Mouse (Mus musculus): ENCODE results near the gene Ccnd2. TPM values are rescaled to one million over a fixed set of nuclear protein-coding genes. Genes with fewer than 3 reads are reported as not detected.

The Ccnd2 gene
- total RNA-seq, 2 experiments from 2014 or later = 15.0 to 16.6 TPM

DNA sequence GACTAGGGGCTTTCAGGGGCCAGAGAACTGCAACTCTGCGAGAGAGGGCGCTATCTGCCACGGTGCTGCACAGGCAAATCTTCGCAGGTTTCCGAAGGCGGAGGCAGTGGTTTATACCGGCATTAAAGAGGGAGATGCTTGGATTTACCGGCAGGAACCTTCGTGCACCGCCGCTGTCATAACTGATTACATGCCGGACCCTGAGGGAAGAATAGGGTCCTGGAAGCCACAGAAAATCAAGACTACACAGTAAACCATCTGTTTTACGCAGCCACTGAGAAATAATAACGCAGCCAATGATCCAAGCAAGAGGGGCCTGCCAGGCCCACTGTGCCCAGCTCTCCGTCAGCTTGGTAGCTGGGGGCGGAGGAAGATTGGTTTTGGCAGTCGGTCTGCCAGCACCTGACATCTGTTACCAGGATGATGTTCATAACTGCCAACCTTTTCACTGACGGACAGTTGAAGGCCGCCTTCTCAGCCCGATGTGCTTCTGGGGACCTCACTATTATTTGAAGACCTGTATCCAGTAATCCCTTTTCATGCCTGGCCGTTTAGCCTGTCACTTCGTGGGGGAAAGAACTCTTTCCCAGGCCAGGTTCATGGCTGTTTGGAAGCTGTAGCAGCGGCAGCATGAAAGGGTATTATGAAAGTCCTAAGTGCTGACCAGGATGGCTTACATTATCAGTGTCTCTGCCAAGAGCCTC is 37.1 kb downstream of the Ccnd2 start:
- DNase-seq = no peak
- intact Hi-C loops (cut with DNase I) = loop anchor here (5.0 kb wide), 1 partner anchor 73 kb away; no protein-coding TSS in a partner anchor

DNA sequence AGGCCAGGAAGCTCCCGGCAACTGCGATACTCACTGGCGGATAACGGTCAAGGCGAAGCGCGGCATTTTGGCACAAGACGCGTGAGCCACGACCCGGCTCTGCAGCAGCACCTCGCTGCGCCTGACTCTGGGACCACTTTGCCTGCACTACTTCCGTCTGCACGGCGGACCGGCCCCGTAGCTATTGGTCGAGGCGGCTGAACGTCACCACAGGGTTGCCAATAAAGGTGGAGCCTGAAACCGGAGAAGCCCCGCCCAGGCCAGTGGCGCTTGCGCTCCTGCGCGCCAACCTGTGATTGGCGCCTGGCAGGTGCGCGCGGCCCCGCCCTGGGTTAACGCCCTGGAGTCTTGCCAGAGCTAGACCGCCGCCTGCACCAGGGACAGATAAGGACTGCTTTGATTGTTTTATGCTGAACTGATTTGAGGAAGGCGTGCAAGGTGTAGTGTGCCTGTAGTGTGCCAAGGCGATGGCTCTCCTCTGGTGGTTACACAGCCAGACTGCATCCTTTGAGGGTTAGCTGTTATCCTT is 42.5 kb downstream of the Ccnd2 start, which contains the start of gene Tigar:
Tigar (minus strand) TSS at position 156 of the 529 bp plus-strand sequence.
- intact Hi-C loops (cut with DNase I) = loop anchor here (10.0 kb wide), 1 partner anchor 1325 kb away; the partner anchor contains the start of gene Fkbp4
- peak; percentile 88 to 89 for DNase-seq

DNA sequence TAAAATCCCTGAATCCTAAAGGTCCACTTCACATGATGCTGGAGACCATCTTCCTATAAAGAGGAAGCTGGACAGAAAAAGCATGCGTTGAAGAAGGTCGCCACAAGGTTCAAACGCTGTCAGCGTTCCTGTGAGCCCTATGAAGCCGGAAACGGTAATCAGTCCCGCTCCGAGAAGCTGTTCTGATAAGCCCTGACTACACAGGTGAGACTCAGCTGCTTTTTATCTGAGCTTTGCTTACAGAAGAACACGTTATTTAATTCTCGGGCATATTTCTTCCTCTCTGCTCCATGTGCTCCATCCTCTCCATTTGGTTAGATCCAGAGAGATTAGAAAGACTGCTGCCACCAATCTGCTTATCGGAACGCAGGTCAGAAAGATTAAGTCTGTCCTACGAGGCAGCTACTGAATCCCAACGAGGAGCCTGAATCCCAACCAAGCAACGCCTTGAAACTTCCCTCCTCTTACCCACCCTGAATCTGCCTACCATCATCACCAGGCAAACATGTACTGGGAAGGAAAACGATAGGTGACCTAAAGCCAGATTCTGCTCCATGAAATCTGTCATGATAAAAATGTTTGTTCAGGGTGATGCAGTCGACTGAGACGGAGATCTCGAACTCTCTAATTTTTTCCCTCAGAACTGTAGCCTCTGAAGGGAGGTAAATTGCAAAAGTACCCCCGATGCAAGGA is 43.5 kb downstream of the Ccnd2 start:
- no peak for DNase-seq
- intact Hi-C loops (cut with DNase I) = loop anchor here (10.0 kb wide), 1 partner anchor 1326 kb away; the partner anchor contains the start of gene Fkbp4

DNA sequence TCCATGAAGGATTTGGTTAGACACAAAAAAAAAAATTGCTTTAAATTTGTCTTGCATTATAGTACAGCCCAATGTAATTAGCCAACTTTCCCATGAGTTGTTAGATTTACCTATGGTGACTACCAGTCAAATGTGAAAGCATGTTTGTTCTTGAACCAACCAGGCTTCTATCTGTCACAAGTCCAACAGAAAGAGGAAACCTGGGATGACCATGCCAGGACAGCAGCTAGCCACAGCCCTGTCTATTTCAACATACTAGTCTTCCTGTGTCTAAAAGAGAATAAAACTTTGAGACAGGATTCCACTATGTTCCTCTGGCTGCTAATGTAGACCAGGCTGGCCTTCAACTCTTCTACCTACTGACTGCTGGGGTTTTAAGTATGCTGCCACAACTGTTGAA is 44.6 kb downstream of the Ccnd2 start:
- no peak for DNase-seq
- intact Hi-C loops (cut with DNase I) = loop anchor here (10.0 kb wide), 1 partner anchor 1327 kb away; the partner anchor contains the start of gene Fkbp4

DNA sequence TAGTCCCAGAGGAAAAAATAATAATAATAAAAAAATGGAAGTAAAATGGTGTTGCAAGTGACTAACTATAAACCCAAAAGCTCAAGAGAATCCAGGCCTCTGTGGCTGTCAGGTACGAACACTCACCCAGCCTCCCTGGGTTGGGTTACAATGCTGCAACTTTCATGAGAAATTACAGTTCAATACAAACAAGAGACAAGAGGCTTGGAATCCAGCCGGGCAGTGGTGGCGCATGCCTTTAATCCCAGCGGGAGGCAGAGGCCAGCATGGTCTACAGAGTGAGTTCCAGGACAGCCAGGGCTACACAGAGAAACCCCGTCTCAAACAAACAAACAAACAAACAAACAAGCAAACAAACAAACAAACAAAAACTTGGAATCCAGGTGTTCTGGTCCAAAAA is 45.3 kb downstream of the Ccnd2 start:
- intact Hi-C loops (cut with DNase I) = loop anchor here (10.0 kb wide), 1 partner anchor 1328 kb away; the partner anchor contains the start of gene Fkbp4
- DNase-seq = no peak

DNA sequence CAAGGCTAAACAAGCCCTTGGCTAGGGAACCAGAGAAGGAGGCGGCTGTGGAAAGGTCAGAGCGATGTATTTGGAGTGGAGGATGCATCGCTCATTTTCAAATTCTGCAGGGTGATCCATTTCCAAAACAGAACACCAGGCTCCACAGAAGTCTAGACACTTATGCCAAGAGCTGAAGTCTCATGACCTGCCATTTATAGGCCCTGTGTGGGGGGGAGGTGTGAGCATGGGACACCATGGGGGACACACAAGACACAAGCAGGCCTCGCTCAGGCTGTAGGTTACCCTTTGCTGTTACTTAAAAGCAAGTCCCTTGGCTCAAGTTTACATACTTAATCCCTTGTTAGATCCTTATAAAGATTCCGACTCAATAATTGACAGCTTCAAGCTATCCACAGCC is 45.8 kb downstream of the Ccnd2 start:
- intact Hi-C loops (cut with DNase I) = loop anchor here (10.0 kb wide), 1 partner anchor 1329 kb away; the partner anchor contains the start of gene Fkbp4

DNA sequence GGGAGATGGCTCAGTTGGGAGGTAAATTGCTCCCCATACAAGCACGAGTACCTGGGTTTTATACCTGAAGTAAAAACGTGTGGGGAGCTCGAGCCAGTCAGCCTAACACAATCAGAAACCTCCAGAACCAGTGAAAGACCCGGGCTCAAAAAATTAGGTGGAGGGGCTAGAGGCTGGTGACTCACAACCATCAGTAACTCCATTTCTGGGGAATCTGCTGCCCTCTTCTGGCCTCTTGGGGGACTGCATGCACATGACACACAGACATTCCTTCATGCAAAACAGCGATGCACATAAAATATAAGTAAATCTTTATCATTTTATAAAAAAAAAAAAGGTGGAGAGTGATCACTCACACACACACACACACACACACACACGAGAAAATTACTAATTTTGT is 46.9 kb downstream of the Ccnd2 start:
- DNase-seq = peak; percentile 17 to 48
- intact Hi-C loops (cut with DNase I) = loop anchor here (10.0 kb wide), 1 partner anchor 1330 kb away; the partner anchor contains the start of gene Fkbp4

More for the DNA sequence above, 45.8 kb downstream of the Ccnd2 start:
- DNase-seq = peak in 1 of 2 experiments; percentile 45

DNA sequence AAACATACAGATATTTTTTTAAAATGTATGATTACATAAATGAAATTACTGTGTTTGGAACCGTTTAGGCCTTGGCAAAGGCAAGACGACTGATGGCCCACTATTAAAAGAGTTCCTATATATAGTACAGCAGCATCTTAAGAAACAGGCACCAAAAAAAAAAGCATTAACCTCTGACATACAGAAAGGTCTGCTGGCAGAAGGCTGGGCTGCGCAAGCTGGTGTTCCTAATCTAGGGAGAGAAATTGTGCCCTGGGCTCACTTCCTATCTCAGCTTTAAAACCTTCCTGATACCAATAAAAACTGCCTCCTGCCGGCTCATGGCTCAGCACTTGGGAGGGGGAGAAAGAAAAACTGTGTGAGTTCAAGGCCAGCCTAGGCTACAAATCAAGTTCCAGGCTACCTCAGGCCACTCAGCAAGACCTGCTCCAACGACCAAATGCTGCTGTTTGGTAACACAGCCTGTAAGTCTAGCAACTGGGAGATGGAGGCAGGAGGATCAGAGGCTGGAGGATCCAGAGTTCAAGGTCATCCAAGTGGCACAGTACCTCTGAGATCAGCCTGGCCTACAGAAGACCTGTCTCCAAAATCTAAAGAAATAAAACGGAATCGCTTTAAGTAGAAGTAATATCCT is 47.5 kb downstream of the Ccnd2 start:
- no peak for DNase-seq

DNA sequence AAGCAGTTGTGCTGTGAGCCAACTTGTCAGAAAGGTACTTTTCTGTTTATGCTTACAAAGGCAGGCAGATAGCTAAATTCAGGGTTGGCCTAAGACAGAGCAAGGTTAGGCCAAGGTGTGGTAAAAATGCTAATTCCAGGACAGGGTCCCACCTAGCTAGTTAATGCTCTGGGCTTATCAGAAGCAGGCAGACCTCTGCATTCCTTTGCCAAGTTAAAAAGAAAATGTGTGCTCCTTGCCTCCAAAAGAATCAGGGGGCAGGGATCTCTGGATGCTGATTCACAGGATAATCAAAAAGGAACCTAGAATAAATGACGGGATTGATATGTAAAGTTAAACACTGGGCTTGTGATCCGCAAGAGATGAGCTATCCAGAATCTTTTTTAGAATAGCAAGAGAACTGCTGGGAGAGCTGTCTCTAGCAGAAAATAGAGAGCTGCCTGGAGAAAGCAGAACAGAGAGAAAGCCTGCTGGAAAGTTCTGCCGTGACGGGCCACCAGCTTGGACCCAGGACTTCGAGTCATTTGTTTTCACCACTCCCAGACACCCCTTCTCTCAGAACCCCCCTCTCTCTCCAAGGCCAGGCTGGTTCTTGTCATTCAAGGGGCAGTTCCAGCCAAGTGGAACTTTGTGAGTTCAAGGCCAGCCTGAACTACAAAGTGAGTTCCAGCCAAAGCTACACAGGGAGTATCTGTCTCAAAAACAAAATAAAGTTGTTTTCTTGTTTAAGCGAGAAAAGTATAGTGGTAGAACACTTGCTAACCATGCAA is 48.3 kb downstream of the Ccnd2 start:
- DNase-seq = no peak
- intact Hi-C loops (cut with DNase I) = loop anchor here (10.0 kb wide), 1 partner anchor 1331 kb away; the partner anchor contains the start of gene Fkbp4

More for the DNA sequence above, 47.5 kb downstream of the Ccnd2 start:
- intact Hi-C loops (cut with DNase I) = loop anchor here (10.0 kb wide), 1 partner anchor 1330 kb away; the partner anchor contains the start of gene Fkbp4

DNA sequence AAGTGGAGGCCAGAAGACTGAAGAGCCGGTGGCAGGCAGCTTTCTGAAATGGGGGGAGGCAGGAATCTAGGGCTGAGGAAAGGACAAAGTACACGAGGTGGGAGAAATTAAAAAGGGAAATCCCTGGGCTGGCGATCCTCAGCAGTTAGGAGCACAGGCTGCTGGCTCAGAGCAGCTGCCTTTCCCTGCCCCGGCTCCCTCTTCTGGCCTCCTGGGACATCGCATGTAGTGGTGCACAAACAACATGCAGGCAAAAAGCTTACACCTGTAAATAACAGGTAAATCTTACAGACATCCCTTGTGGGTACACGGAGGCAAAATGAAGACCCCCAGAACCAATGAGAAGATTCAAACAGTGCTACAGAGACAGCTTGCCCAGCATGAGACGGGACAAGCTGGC is 57.4 kb downstream of the Ccnd2 start:
- intact Hi-C loops (cut with DNase I) = no loop called here
- no peak for DNase-seq

DNA sequence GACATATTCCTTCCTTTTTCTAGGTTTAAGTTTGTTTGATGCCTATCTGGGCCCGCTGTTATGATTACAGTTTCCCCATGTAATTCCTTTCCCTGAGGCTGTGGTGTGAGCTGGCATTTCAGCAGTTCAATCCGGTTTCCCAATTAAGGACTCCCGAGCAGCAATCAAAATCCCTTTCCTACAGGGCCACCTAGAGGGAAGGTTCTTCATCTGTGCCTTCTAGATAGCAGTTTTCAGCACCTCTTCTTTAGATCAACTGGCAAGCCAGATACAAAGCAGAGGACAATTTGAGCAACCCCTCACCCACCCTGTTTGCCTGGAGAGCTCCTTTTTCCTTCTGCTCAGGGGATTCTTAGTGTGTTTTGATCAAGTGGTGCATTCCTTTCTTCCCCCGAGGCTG is 65.3 kb downstream of the Ccnd2 start:
- peak in 1 of 2 experiments; percentile 29 for DNase-seq
- intact Hi-C loops (cut with DNase I) = loop anchor here (5.0 kb wide), 1 partner anchor 36 kb away; no protein-coding TSS in a partner anchor

DNA sequence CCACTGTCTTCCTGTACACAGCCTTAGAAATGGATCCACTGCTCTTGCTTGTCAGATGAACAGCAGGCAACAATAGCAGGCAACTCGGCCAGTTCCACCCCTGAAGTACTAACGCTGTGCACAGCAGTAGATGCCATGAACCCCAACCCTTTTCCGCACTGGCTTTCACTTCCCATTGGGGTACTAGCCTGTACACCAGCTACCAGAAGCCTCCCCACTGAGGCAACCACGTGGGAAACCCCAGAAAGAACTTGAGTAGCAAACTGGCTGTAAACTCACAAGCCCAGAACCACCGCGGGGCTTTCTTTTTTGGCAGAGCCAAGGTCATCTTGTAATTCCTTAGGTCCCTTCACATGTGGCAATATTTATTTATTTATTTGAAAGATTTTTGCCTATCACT is 70.2 kb downstream of the Ccnd2 start:
- intact Hi-C loops (cut with DNase I) = loop anchor here (2.0 kb wide), 1 partner anchor 131 kb away; no protein-coding TSS in a partner anchor
- no peak for DNase-seq

DNA sequence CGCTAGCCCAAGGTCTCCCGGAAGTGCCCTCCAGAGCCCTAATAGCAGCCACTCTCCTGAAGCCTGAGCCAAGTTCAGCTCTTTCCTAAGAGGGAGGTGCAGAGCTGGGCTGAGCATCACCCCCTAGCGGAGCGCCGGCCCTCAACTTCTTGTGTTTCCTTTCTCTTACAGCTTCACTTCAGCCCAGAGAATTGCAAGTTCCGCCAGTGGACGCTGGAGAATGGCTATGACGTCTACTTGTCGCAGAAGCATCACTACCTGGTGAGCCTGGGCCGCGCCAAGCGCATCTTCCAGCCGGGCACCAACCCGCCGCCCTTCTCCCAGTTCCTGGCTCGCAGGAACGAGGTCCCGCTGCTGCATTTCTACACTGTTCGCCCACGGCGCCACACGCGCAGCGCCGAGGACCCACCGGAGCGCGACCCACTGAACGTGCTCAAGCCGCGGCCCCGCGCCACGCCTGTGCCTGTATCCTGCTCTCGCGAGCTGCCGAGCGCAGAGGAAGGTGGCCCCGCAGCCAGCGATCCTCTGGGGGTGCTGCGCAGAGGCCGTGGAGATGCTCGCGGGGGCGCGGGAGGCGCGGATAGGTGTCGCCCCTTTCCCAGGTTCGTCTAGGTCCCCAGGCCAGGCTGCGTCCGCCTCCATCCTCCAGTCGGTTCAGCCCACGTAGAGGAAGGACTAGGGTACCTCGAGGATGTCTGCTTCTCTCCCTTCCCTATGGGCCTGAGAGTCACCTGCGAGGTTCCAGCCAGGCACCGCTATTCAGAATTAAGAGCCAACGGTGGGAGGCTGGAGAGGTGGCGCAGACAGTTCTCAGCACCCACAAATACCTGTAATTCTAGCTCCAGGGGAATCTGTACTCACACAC is 71.9 kb downstream of the Ccnd2 start:
- no peak for DNase-seq
- intact Hi-C loops (cut with DNase I) = loop anchor here (2.0 kb wide), 1 partner anchor 129 kb away; no protein-coding TSS in a partner anchor

Other genes starting within 250 kb of the Ccnd2 start
- not detected for gene Dyrk4, start 230.4 kb downstream of the Ccnd2 start, total RNA-seq (2021)
- under 1 TPM; 0.47 to 0.64 TPM for gene Rad51ap1, start 212.6 kb downstream of the Ccnd2 start, total RNA-seq (2021)
- 1 to 10 TPM; 6.3 to 8.4 TPM for gene D6Wsu163e, start 212.2 kb downstream of the Ccnd2 start, total RNA-seq (2021)
- gene Fgf6, start 136.6 kb downstream of the Ccnd2 start, total RNA-seq (2021) = 1 to 10 TPM; 5.0 to 9.3 TPM
- not detected for gene Fgf23, start 79.3 kb downstream of the Ccnd2 start, total RNA-seq (2021)
- gene Tigar, start 42.6 kb downstream of the Ccnd2 start, total RNA-seq (2021) = 10 to 100 TPM; 80.9 to 85.1 TPM

Measured in gastrocnemius, postnatal 36 days (tissue).